Mouse (Mus musculus) kidney, postnatal 4 days (tissue): ENCODE data around the gene Apol9a.
"Not testable (repeated sequence)": the region's sequence is repeated elsewhere in the genome, so short reads cannot be mapped to it uniquely, and the experiment has no call there.

Source experiments
- DNase-seq, 2 experiments: peaks; one replicate each; pipeline ENCODE4 v3.0.0; 2021; ENCODE audit warnings: mixed read lengths in 2 of 2

Apol9a gene

GRCm38 (mm10) chr15:77411035-77411434 is at the start of gene Apol9a:
Gene Apol9a (minus strand): TSS chr15:77411135.
- DNase-seq = not testable (repeated sequence)

DNA sequence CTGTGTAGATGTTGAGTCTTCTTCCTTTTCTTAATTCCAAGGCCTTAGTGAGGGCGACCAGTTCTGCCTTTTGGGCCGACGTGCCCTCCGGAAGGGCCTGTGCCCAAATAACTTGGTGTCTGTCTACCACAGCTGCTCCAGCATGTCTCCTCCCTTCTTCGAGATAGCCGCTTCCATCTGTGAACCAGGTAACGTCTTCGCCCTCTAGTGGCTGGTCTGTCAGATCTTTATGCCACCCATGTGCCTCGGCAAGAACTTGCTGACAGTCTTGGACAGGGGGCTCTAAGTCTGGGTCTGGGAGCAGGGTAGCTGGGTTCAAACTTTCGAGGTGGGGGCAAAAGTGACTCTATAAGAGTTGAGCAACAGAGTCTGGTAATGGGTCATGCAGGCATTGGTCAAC is 39.0 kb upstream of the Apol9a start:
- DNase-seq = peak; percentile 2 to 21

GRCm38 (mm10) chr15:77447392-77447791 is 36.5 kb upstream of the Apol9a start, which contains the start of gene Apol7b:
Gene Apol7b (minus strand): TSS chr15:77447492.
- not testable (repeated sequence) for DNase-seq

- DNase-seq = not testable (repeated sequence)
Observed at GRCm38 (mm10) chr15:77445668-77446067, 34.7 kb upstream of the Apol9a start.

- not testable (repeated sequence) for DNase-seq
Observed at GRCm38 (mm10) chr15:77444746-77445145, 33.8 kb upstream of the Apol9a start.

- not testable (repeated sequence) for DNase-seq
Observed at GRCm38 (mm10) chr15:77428690-77429448, 17.9 kb upstream of the Apol9a start.

GRCm38 (mm10) chr15:77422925-77423324 is 12.0 kb upstream of the Apol9a start:
- DNase-seq = peak; percentile 13 to 31

DNA sequence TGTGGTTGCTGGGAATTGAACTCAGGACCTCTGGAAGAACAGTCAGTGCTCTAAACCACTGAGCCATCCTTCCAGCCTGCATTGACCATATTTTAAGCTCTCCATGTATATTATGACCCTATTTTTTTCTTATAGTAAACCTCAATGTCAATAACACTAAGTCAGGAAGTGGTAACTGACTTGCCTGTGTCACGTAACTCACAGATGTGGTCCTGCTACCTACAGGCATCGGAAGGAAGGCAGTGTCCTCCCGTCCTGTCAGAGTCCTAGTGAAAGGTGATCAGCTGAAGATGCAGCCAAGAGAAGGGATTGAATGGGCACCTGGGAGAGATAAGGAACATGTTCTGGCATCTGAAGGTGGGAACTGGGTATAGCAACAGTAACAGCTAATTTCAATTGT is 8.7 kb upstream of the Apol9a start:
- not testable (repeated sequence) for DNase-seq

DNA sequence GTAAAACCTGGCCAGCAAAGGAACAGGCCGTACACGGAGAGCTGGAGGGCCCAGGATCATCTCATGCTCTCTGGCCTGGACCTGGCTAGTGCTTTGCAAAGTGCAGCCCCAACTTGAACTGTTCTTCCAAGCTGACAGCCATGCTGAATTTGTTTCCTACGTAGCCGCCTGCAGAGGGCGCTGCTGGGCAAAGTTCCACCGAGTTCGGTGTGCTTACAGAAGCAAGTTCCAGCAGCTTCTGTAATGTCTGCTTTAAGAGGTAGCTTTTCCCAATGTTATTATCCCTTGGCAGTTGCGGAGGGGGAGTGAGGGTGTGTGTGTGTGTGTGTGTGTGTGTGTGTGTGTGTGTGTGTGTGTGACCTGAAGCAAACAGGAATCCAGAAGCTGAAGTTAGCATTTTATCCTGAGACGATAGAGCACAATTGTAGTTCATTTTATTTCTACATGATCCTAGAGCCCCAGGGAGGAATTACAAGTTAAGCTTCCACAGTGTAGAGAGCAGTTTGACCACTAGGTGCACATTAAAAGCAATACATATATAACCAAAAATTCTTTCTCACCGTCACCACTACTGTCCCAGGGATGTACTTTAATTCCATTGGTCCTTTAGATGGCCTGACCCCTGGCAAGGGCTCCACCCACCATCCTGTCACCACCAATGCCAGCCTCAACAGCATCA is 5.9 kb upstream of the Apol9a start:
- DNase-seq = not testable (repeated sequence)

DNA sequence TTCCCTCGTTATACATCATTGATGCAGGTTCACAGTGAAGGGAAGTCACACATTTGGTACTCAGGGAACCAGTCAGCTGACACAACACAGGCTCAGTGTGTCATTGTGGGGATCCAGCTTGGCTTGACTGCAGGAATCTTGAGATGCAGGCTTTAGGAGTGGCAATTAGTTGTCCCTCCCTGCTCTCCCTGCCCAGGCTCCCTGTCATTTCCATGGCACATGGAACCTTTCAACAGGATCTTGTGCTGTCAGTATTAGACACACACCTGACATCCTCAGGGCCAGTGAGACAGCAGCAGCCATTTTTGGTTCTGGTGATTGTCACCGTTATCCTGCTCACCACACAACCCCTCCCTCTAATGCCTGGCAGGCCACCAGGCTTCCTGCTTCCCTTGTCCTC is 4.7 kb upstream of the Apol9a start:
- DNase-seq = not testable (repeated sequence)

DNA sequence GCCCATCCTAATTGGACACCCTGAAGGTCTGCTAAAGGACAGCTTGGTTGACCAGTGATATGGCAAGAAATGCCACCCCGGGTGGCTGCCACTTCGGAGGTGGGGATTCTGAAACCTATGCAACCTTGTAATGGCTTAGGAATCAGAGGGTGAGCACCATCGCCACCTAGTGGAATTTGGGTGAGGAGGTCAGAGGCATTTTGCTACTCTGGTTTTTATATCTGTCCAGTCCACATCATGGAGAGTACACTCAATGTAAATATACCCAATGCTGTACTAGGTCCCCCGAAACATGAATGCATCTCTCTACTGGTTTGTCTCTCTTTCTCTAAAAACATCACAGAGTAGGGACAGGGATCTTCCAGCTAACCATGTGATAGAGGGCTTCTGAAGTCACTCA is 1.8 kb upstream of the Apol9a start:
- DNase-seq = peak in 1 of 2 experiments; percentile 14

DNA sequence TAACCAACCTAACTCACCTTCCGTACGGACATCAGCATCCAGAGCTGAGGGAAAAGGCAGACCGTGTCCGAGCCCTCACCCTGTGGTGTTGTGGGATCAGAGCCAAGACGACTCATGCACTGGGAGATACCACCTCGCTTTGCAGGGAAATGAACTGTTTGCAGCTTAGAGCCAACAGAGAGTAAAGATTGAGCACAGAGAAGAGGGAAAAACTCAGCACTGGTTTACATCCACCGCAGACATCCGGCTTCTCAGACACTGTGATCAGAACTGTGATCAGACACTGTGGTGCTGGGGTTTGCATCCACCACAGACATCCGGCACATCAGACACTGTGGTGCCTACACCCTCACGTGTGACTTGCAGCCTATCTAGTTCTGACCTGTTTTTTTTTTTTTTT is 4.6 kb downstream of the Apol9a start:
- not testable (repeated sequence) for DNase-seq

DNA sequence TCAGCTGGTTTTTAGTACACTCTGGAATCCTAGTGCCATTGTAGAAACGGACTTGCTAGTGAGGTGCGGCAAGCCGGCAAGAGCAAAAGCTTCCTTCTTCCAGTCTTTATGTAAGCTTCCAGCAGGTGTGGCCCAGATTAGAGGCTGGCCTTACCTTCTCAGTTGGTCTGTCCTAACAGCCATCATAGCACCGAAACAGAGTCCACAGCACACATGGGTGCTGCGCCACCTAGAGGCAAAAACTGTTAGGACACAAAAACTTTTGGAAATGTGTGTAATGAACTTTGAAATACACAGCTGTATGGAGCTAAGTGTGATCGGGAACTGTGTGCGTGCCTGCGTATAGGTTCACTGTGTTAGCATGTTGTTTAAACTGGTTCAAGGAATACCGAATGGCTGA is 11.9 kb downstream of the Apol9a start, which contains the start of gene Apol7a:
Gene Apol7a, minus strand, starts transcription at position 84 of the 400 bp plus-strand sequence.
- peak; percentile 17 to 24 for DNase-seq

DNA sequence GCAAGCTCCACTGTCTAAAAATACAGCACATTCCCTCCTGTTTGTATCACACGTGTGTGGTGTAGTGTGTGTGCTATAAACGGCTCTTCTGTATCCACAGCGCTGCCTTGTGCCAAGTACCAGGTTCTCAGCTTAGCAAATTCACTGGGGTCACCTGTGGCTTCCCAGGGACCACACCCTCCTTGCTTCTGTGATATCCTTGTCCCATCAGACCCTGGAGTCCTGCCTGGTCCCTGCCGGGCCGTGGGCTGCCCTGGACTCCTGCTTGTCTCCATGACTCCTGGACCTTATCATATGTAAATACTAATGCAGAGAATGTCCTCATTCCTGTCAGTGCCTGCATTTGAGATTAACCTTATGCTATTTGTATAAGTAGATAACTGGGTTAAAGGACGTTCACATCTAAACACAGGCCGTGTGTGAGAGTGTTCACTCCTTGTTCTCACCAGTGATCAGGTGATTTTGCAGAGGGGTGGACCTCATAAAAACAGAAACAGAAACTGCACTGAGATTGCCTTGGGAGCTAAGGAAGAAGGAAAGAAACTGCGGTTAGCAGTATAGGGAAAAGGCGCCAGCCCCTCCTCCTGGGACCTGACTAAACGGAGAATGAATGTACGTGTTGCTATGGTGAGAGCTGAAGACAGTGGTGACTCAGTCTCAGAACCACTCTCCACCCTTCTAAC is 13.3 kb downstream of the Apol9a start:
- not testable (repeated sequence) for DNase-seq

GRCm38 (mm10) chr15:77393832-77394231 is 17.1 kb downstream of the Apol9a start:
- DNase-seq = not testable (repeated sequence)

DNA sequence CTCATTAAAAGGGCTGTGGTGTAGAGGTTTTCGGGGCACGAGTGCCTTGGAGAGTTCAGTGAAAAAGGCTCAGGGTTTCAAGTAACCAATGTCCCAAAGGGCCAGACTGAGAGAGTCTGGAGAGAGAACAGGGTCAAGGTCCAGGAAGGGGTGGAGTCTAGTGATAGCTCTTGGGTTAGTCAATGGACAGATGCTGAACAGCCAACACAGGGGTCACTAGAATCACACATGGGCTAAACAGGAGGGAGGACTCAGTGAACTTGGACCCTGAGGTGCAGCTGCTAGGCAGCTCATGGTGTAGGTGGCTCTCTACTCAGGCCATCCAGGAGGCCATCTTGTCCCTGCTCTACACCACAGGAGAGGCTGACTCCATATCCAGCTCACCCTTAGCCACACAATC is 23.5 kb downstream of the Apol9a start:
- no peak for DNase-seq

DNA sequence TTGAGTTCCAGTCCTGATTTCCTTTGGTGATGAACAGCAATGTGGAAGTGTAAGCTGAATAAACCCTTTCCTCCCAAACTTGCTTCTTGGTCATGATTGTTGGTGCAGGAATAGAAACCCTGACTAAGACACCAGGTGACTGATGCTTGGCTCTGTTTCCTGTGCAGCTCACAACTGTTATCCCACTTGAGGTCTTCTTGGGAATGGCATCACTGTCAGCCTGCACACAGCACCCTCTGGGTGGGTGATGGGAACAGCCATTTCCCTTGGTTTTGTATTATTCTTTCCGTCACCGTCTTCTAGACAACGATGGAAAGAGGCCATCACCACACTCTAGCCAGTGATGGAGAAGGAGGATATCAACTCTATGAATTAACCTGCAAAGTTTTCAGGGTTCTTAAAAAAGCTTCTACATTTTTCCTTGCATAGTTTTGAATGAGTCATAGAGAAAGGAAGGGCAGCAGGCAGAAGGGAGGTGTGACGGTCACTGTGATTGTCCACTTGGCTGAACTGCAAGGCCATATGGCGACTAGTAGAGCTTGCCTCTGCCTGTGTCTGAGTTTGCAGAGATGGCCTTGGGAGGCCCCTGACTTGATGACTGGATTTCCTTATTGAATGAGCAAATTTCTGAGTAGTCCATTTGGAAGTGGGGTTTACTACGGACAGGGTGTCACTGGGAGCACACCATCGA is 26.4 kb downstream of the Apol9a start:
- DNase-seq = no peak

DNA sequence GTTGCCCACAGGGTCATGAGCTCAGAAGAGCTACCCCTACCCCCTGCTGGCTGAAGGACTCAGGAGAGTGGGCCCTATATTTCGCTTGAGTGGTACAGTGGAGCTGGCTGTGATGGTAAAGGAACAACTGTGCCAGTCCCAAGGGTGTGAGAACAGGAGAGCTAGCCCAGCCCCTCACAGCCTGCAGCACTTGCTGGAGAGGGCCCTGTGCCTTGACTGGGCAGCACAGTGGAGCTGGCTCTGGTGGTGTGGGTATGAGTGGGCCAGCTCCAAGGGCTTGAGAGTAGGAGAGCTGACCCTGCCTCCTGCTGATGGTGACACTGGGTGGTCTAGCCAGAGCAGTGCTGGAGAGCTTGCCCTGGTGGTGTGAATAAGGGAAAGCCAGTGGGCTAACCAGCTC is 28.1 kb downstream of the Apol9a start:
- DNase-seq = no peak

DNA sequence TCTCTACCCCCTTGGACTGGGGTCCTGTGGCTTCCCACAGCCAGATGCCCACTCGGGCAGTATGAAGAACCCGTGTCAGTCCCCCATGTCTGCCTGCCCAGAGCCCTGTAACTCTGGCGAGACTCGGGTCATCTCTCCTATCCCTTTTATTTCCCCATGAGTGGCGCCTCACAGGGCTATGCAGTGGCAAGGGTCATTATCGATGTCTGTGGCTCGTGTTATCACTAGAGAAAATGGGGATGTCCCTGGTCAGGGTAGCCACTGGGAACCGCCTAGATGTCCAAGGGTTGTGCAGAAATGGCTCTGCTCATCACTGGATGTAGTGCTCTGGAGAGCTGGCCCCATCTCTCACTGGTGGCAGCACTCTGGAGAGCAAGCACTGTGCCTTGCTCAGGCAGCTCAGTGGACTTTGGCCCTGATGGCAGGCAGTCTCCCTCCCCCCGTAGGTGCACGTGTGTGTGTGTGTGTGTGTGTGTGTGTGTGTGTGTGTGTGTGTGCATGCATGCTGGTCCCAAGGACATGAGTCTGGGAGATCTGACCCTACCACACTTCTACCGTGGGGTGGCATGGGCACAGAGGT is 28.6 kb downstream of the Apol9a start:
- no peak for DNase-seq

- DNase-seq = no peak
Observed at GRCm38 (mm10) chr15:77381481-77381880, 29.5 kb downstream of the Apol9a start.

GRCm38 (mm10) chr15:77379921-77380320 is 31.0 kb downstream of the Apol9a start:
- no peak for DNase-seq

GRCm38 (mm10) chr15:77377419-77377818 is 33.5 kb downstream of the Apol9a start:
- no peak for DNase-seq
